7 mouse cellular contexts compared by ENCODE assay signal in genomic region chr4:130048203-130048479, GRCm38 (mm10). TPM values are rescaled to one million over a fixed set of nuclear protein-coding genes. Genes with fewer than 3 reads are reported as not detected.
DNase-seq lines count a peak whose midpoint lies in the region; ATAC-seq and TF ChIP-seq lines count a peak whose summit lies in the region.

No protein-coding gene starts in this region.

- peaks cover 6% of the 10 kb centered on the region for H3K4me1 ChIP-seq in lung, adult 2 months (ENCODE audit: control insufficient read depth, insufficient read depth, low read length)
- peaks cover 9% of the 10 kb centered on the region; the same call in 1 of the 2 replicates for H3K4me1 ChIP-seq in forebrain, embryonic 11.5 days (replicated peaks; ENCODE audit: control insufficient read depth, insufficient read depth, low read length)
- H3K4me1 ChIP-seq in limb, embryonic 14.5 days (ENCODE audit: control insufficient read depth, insufficient read depth, low read length): peaks cover 68% of the 10 kb centered on the region
- peaks cover 41% of the 10 kb centered on the region for H3K4me1 ChIP-seq in stomach, embryonic 15.5 days

- TF ChIP-seq CTCF in lung, adult 2 months (IDR thresholded peaks at IDR 0.05; ENCODE audit: insufficient read depth, low read length): no peak

- 51% methylated on average over 4 of the region's 4 CpGs for WGBS in lung, adult 2 months
- 50% methylated on average over 4 of the region's 4 CpGs for WGBS in forebrain, embryonic 11.5 days
- WGBS in limb, embryonic 14.5 days: 25% methylated on average over 4 of the region's 4 CpGs
- WGBS in stomach, embryonic 15.5 days: 17% methylated on average over 4 of the region's 4 CpGs

- H3K9ac ChIP-seq in forebrain, embryonic 11.5 days (ENCODE audit: low read length): peak overlapping the region; percentile 42; the same call in 1 of the 2 replicates
- H3K9ac ChIP-seq in limb, embryonic 14.5 days (ENCODE audit: low read depth, low read length, severe bottlenecking): peak overlapping the region; percentile 74
- H3K9ac ChIP-seq in stomach, embryonic 15.5 days: peak overlapping the region; percentile 61

- no peaks in the 10 kb centered on the region for H3K36me3 ChIP-seq in forebrain, embryonic 11.5 days (ENCODE audit: control insufficient read depth, insufficient read depth, low read length)
- peaks cover 17% of the 10 kb centered on the region for H3K36me3 ChIP-seq in limb, embryonic 14.5 days (ENCODE audit: control insufficient read depth, insufficient read depth, low read length)
- H3K36me3 ChIP-seq in stomach, embryonic 15.5 days: no peaks in the 10 kb centered on the region

- no peak overlapping the region for H3K27ac ChIP-seq in forebrain, embryonic 11.5 days (ENCODE audit: low read depth, low read length)
- H3K27ac ChIP-seq in limb, embryonic 14.5 days (replicated peaks; ENCODE audit: low read depth, low read length): peak overlapping the region; percentile 95
- H3K27ac ChIP-seq in stomach, embryonic 15.5 days: peak overlapping the region; percentile 96

- no peak for TF ChIP-seq POLR2A in lung, adult 2 months (IDR thresholded peaks at IDR 0.05; ENCODE audit: borderline replicate concordance, extremely low read depth, low read depth, low read length)
- TF ChIP-seq POLR2A in limb, embryonic 14.5 days (IDR thresholded peaks at IDR 0.05; ENCODE audit: borderline replicate concordance, extremely low read depth, insufficient read depth, insufficient read length): no peak

- peak overlapping the region; percentile 73 for H3K4me2 ChIP-seq in forebrain, embryonic 11.5 days (ENCODE audit: low read depth, low read length, severe bottlenecking)
- peak overlapping the region; percentile 86 for H3K4me2 ChIP-seq in limb, embryonic 14.5 days (replicated peaks; ENCODE audit: low read depth, low read length, severe bottlenecking)
- H3K4me2 ChIP-seq in stomach, embryonic 15.5 days: peak overlapping the region; percentile 83

- no peak for DNase-seq in lung, adult 2 months
- no peak for DNase-seq in lung, postnatal 36 days
- no peak for DNase-seq in forebrain, embryonic 11.5 days (ENCODE audit: low spot score)
- no peak for DNase-seq in limb, embryonic 14.5 days (ENCODE audit: low spot score)
- no peak for DNase-seq in cerebellum, postnatal 4 days (ENCODE audit: low spot score in 2 of 2)
- no peak for DNase-seq in gastrocnemius, postnatal 4 days (ENCODE audit: low spot score in 2 of 2)

- peak overlapping the region; percentile 19 for H3K4me3 ChIP-seq in lung, adult 2 months (replicated peaks; ENCODE audit: extremely low read depth, low read depth, low read length)
- H3K4me3 ChIP-seq in forebrain, embryonic 11.5 days (ENCODE audit: low read depth, low read length): peak overlapping the region; percentile 29; the same call in 1 of the 2 replicates
- H3K4me3 ChIP-seq in limb, embryonic 14.5 days (replicated peaks; ENCODE audit: low read length): peak overlapping the region; percentile 52
- H3K4me3 ChIP-seq in stomach, embryonic 15.5 days (replicated peaks): peak overlapping the region; percentile 50

- no peaks in the 10 kb centered on the region; the same call in 1 of the 2 replicates for H3K9me3 ChIP-seq in forebrain, embryonic 11.5 days (ENCODE audit: control insufficient read depth, low read length)
- no peaks in the 10 kb centered on the region for H3K9me3 ChIP-seq in limb, embryonic 14.5 days (ENCODE audit: control insufficient read depth, low read length)
- H3K9me3 ChIP-seq in stomach, embryonic 15.5 days: no peaks in the 10 kb centered on the region

- no peak for ATAC-seq in forebrain, embryonic 11.5 days (replicated peaks; ENCODE audit: low FRiP score)
- 0 out of 2 replicates have a peak, but pooled peaks have one; percentile 1 for ATAC-seq in limb, embryonic 14.5 days (ENCODE audit: low FRiP score, low read depth)
- no peak for ATAC-seq in stomach, embryonic 15.5 days (ENCODE audit: insufficient read depth, low FRiP score, low read depth)

- peaks cover 10% of the 10 kb centered on the region; the same call in 1 of the 2 replicates for H3K27me3 ChIP-seq in forebrain, embryonic 11.5 days (ENCODE audit: control insufficient read depth, insufficient read depth, low read length)
- no peaks in the 10 kb centered on the region for H3K27me3 ChIP-seq in limb, embryonic 14.5 days (ENCODE audit: control insufficient read depth, insufficient read depth, low read length)
- no peaks in the 10 kb centered on the region for H3K27me3 ChIP-seq in stomach, embryonic 15.5 days (replicated peaks)

RNA-seq across cellular contexts. Expression of gene Col16a1, which starts 0.5 kb away (rescaled TPM):
- 27.9 and 31.8 TPM in 2 replicates for polyA plus RNA-seq in lung, adult 2 months (2012; rRNA removed)
- 5.9 and 6.3 TPM in 2 replicates for polyA plus RNA-seq in forebrain, embryonic 11.5 days (2014; fragmentation: Nextera tagmentation; extraction: Ambion mirVana)
- 254 and 284 TPM in 2 replicates for polyA plus RNA-seq in limb, embryonic 14.5 days (2012; rRNA removed)
- 153 TPM in 2 replicates for polyA plus RNA-seq in limb, embryonic 14.5 days (2014; fragmentation: Nextera tagmentation; extraction: Ambion mirVana)
- 91.5 and 93.3 TPM in 2 replicates for polyA plus RNA-seq in stomach, embryonic 15.5 days (2015; fragmentation: Nextera tagmentation; extraction: Ambion mirVana)
- total RNA-seq in gastrocnemius, postnatal 4 days (2021): 100 to 1,000 TPM; 125 to 153 TPM

RNA-seq across cellular contexts. Expression of gene Pef1, which starts 54.2 kb away (rescaled TPM):
- 106 and 118 TPM in 2 replicates for polyA plus RNA-seq in lung, adult 2 months (2012; rRNA removed)
- 62.7 and 75.8 TPM in 2 replicates for polyA plus RNA-seq in forebrain, embryonic 11.5 days (2014; fragmentation: Nextera tagmentation; extraction: Ambion mirVana)
- 55.8 and 71.7 TPM in 2 replicates for polyA plus RNA-seq in limb, embryonic 14.5 days (2012; rRNA removed)
- 74.6 and 75.4 TPM in 2 replicates for polyA plus RNA-seq in limb, embryonic 14.5 days (2014; fragmentation: Nextera tagmentation; extraction: Ambion mirVana)
- 61.0 and 62.4 TPM in 2 replicates for polyA plus RNA-seq in stomach, embryonic 15.5 days (2015; fragmentation: Nextera tagmentation; extraction: Ambion mirVana)
- total RNA-seq in gastrocnemius, postnatal 4 days (2021): 10 to 100 TPM; 35.4 to 37.7 TPM
